Mouse (Mus musculus) embryonic facial prominence, embryonic 10.5 days (tissue): ENCODE measurements around the gene Hivep1. TPM values are rescaled to one million over a fixed set of nuclear protein-coding genes. Genes with fewer than 3 reads are reported as not detected.

Experiments used
- DNase-seq: peaks from one replicate; pipeline ENCODE4 v3.0.0-alpha.2; 2017; ENCODE audit warnings: low spot score
- H3K27ac ChIP-seq: fragments of 300-500 bp; sonication (generic); replicated peaks from 2 replicates; pipeline ENCODE4 v1.5.1; 2016; ENCODE audit warnings: mild to moderate bottlenecking
- H3K27me3 ChIP-seq: fragments of 300-500 bp; sonication (generic); replicated peaks from 2 replicates; pipeline ENCODE4 v1.6.1; 2016; ENCODE audit warnings: low read depth, mild to moderate bottlenecking; ENCODE audit not compliant: poor library complexity, severe bottlenecking
- H3K36me3 ChIP-seq: fragments of 300-500 bp; sonication (generic); replicated peaks from 2 replicates; pipeline ENCODE4 v1.6.1; 2016; ENCODE audit warnings: mild to moderate bottlenecking, moderate library complexity
- H3K4me1 ChIP-seq: fragments of 300-500 bp; sonication (generic); 2 replicates; pipeline ENCODE4 v1.6.1; 2016
- H3K4me3 ChIP-seq: fragments of 300-500 bp; sonication (generic); 2 replicates; pipeline ENCODE4 v1.5.1; 2016; ENCODE audit warnings: mild to moderate bottlenecking, moderate library complexity
- H3K9me3 ChIP-seq: fragments of 300-500 bp; sonication (generic); 2 replicates; pipeline ENCODE4 v1.6.1; 2016; ENCODE audit warnings: mild to moderate bottlenecking
- WGBS: fragments of 180-500 bp; shearing (Covaris S2); methylation state at CpG from one replicate; pipeline ENCODE4 v1.1.7; 2016; 5-methylcytosine and 5-hydroxymethylcytosine counted together
- polyA plus RNA-seq: library from polyadenylated mRNA; unstranded; fragments of >200 nt; fragmentation: Nextera tagmentation; extraction: Ambion mirVana; gene quantifications from 2 replicates; pipeline ENCODE4 v1.2.1, GENCODE M21; 2016

The Hivep1 gene
- polyA plus RNA-seq, 1 experiment from 2014 or later = 9.4 TPM

GRCm38 (mm10) chr13:42052696-42053541 is 1.1 kb downstream of the Hivep1 start:
- WGBS = under 1% methylated on average over 41 of the region's 41 CpGs
- Histone ChIP-seq H3K27me3 (peaks cover 2% of the 10 kb centered on the region; the same call in 1 of the 2 replicates), H3K4me3 (peak overlapping the region; percentile 74), H3K9me3 (no peaks in the 10 kb centered on the region), H3K4me1 (peaks cover 30% of the 10 kb centered on the region), H3K27ac (peak overlapping the region; percentile 94), H3K36me3 (peaks cover 29% of the 10 kb centered on the region)
- peak; percentile 86 for DNase-seq

- Histone ChIP-seq H3K4me3 (peak overlapping the region; percentile 74), H3K27ac (peak overlapping the region; percentile 94; the same call in 1 of the 2 replicates), H3K27me3 (no peaks in the 10 kb centered on the region), H3K9me3 (no peaks in the 10 kb centered on the region), H3K36me3 (peaks cover 33% of the 10 kb centered on the region), H3K4me1 (peaks cover 28% of the 10 kb centered on the region)
- no peak for DNase-seq
- 36% methylated on average over 2 of the region's 2 CpGs for WGBS
These were observed 1.8 kb downstream of the Hivep1 start for GRCm38 (mm10) chr13:42053656-42054055.

- Histone ChIP-seq H3K9me3 (no peaks in the 10 kb centered on the region), H3K36me3 (peaks cover 36% of the 10 kb centered on the region), H3K27me3 (no peaks in the 10 kb centered on the region), H3K27ac (no peak overlapping the region), H3K4me1 (peaks cover 26% of the 10 kb centered on the region), H3K4me3 (no peak overlapping the region)
- WGBS = 78% methylated on average over 3 of the region's 3 CpGs
- DNase-seq = no peak
These were observed 2.3 kb downstream of the Hivep1 start for GRCm38 (mm10) chr13:42054138-42054537.

GRCm38 (mm10) chr13:42056712-42057332 is 5.0 kb downstream of the Hivep1 start:
- no peaks in the 10 kb centered on the region for H3K9me3 ChIP-seq
- no peaks in the 10 kb centered on the region for H3K27me3 ChIP-seq
- no peak overlapping the region for H3K27ac ChIP-seq
- DNase-seq = no peak
- peaks cover 14% of the 10 kb centered on the region for H3K4me1 ChIP-seq
- no peak overlapping the region for H3K4me3 ChIP-seq
- 96% methylated on average over 2 of the region's 2 CpGs for WGBS
- H3K36me3 ChIP-seq = peaks cover 63% of the 10 kb centered on the region

- H3K9me3 ChIP-seq = no peaks in the 10 kb centered on the region
- no peaks in the 10 kb centered on the region for H3K27me3 ChIP-seq
- H3K4me1 ChIP-seq = peaks cover 6% of the 10 kb centered on the region
- H3K27ac ChIP-seq = no peak overlapping the region
- peaks cover 80% of the 10 kb centered on the region for H3K36me3 ChIP-seq
- 91% methylated on average over 10 of the region's 10 CpGs for WGBS
- no peak for DNase-seq
- no peak overlapping the region for H3K4me3 ChIP-seq
These were observed 9.2 kb downstream of the Hivep1 start for GRCm38 (mm10) chr13:42060846-42061630.

GRCm38 (mm10) chr13:42064257-42064656 is 12.4 kb downstream of the Hivep1 start:
- H3K36me3 ChIP-seq = peaks cover 81% of the 10 kb centered on the region

GRCm38 (mm10) chr13:42070236-42070635 is 18.4 kb downstream of the Hivep1 start:
- Histone ChIP-seq H3K27ac (no peak overlapping the region), H3K4me1 (peaks cover 15% of the 10 kb centered on the region), H3K9me3 (no peaks in the 10 kb centered on the region), H3K4me3 (no peak overlapping the region), H3K27me3 (no peaks in the 10 kb centered on the region), H3K36me3 (peaks cover 64% of the 10 kb centered on the region)
- 73% methylated on average over 4 of the region's 4 CpGs for WGBS
- no peak for DNase-seq

More at GRCm38 (mm10) chr13:42064257-42064656, 12.4 kb downstream of the Hivep1 start:
- DNase-seq = no peak
- Histone ChIP-seq H3K4me3 (no peak overlapping the region), H3K27me3 (no peaks in the 10 kb centered on the region), H3K4me1 (peaks cover 3% of the 10 kb centered on the region; the same call in 1 of the 2 replicates), H3K9me3 (no peaks in the 10 kb centered on the region), H3K27ac (no peak overlapping the region)

GRCm38 (mm10) chr13:42071011-42071410 is 19.2 kb downstream of the Hivep1 start:
- Histone ChIP-seq H3K4me1 (peaks cover 15% of the 10 kb centered on the region), H3K27me3 (no peaks in the 10 kb centered on the region), H3K36me3 (peaks cover 58% of the 10 kb centered on the region), H3K9me3 (no peaks in the 10 kb centered on the region), H3K4me3 (no peak overlapping the region), H3K27ac (no peak overlapping the region)
- DNase-seq = no peak
- WGBS = 84% methylated on average over 6 of the region's 6 CpGs

GRCm38 (mm10) chr13:42073285-42073684 is 21.5 kb downstream of the Hivep1 start:
- Histone ChIP-seq H3K36me3 (peaks cover 55% of the 10 kb centered on the region), H3K27me3 (no peaks in the 10 kb centered on the region), H3K27ac (no peak overlapping the region), H3K4me1 (peaks cover 15% of the 10 kb centered on the region), H3K9me3 (no peaks in the 10 kb centered on the region), H3K4me3 (no peak overlapping the region)
- no peak for DNase-seq
- 80% methylated on average over 6 of the region's 6 CpGs for WGBS

- DNase-seq = no peak
- no peak overlapping the region for H3K27ac ChIP-seq
- H3K4me1 ChIP-seq = peaks cover 18% of the 10 kb centered on the region
- no peaks in the 10 kb centered on the region for H3K27me3 ChIP-seq
- H3K4me3 ChIP-seq = no peak overlapping the region
- 95% methylated on average over 5 of the region's 5 CpGs for WGBS
- H3K36me3 ChIP-seq = peaks cover 59% of the 10 kb centered on the region
- H3K9me3 ChIP-seq = no peaks in the 10 kb centered on the region
These were observed 23.7 kb downstream of the Hivep1 start for GRCm38 (mm10) chr13:42075546-42075945.

GRCm38 (mm10) chr13:42076751-42077302 is 25.0 kb downstream of the Hivep1 start:
- no peak for DNase-seq
- no peaks in the 10 kb centered on the region for H3K9me3 ChIP-seq
- H3K4me3 ChIP-seq = no peak overlapping the region
- H3K4me1 ChIP-seq = peaks cover 10% of the 10 kb centered on the region; the same call in 1 of the 2 replicates
- H3K27me3 ChIP-seq = no peaks in the 10 kb centered on the region
- 95% methylated on average over 5 of the region's 5 CpGs for WGBS
- H3K27ac ChIP-seq = no peak overlapping the region
- H3K36me3 ChIP-seq = peaks cover 60% of the 10 kb centered on the region

GRCm38 (mm10) chr13:42077629-42078028 is 25.8 kb downstream of the Hivep1 start:
- peaks cover 66% of the 10 kb centered on the region for H3K36me3 ChIP-seq
- H3K27ac ChIP-seq = no peak overlapping the region
- peaks cover 13% of the 10 kb centered on the region; the same call in 1 of the 2 replicates for H3K4me1 ChIP-seq
- no peak overlapping the region for H3K4me3 ChIP-seq
- 90% methylated on average over 3 of the region's 3 CpGs for WGBS
- H3K27me3 ChIP-seq = no peaks in the 10 kb centered on the region
- no peaks in the 10 kb centered on the region for H3K9me3 ChIP-seq
- no peak for DNase-seq
